8 mouse cellular contexts compared by ENCODE assay signal in the genomic region with DNA sequence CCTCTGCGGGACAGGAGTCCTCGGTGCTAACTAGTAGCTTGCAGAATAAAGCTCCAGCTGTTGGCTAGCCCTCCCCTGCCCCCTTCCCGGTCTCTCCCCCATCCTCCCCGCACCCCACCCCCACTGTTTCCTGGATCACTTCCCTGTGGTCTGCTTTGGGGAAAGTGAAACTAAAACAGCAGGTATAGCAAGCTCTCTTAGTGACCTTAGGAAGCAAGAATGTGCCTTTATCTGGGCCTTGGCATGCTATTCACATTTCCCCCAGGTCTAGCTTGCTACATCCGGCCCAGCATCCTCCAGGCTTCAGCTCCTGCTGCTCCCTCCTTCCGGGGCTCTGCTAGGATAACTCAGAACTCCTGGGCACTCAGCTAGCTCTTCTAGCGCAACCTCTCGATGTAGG. TPM values are rescaled to one million over a fixed set of nuclear protein-coding genes. Genes with fewer than 3 reads are reported as not detected.
DNase-seq lines count a peak whose midpoint lies in the region; ATAC-seq lines count a peak whose summit lies in the region.

No protein-coding gene starts in this region.

- no peak overlapping the region for H3K9ac ChIP-seq in hindbrain, embryonic 12.5 days
- H3K9ac ChIP-seq in hindbrain, embryonic 13.5 days, result no peak overlapping the region
- no peak overlapping the region for H3K9ac ChIP-seq in lung, embryonic 15.5 days

- peak; percentile 47 for DNase-seq in ZHBTc4 (ENCODE audit: low read depth, low spot score)
- no peak for DNase-seq in layer of hippocampus, postnatal 14 days (ENCODE audit: low spot score in 2 of 2)
- no peak for DNase-seq in c-Kit-positive CD71-positive TER-119-positive erythroid progenitor cells, embryonic 14.5 days (ENCODE audit: low spot score)
- DNase-seq in thymus, postnatal 10 days (ENCODE audit: low spot score in 2 of 2), result no peak

- no peak overlapping the region for H3K4me3 ChIP-seq in hindbrain, embryonic 12.5 days
- H3K4me3 ChIP-seq in hindbrain, embryonic 13.5 days, result no peak overlapping the region
- peak overlapping the region; percentile 19 for H3K4me3 ChIP-seq in lung, embryonic 15.5 days

- no peaks in the 10 kb centered on the region for H3K9me3 ChIP-seq in hindbrain, embryonic 12.5 days (replicated peaks)
- no peaks in the 10 kb centered on the region for H3K9me3 ChIP-seq in hindbrain, embryonic 13.5 days
- no peaks in the 10 kb centered on the region for H3K9me3 ChIP-seq in lung, embryonic 15.5 days

- H3K27ac ChIP-seq in hindbrain, embryonic 12.5 days, result peak overlapping the region; percentile 23; the same call in 1 of the 2 replicates
- no peak overlapping the region for H3K27ac ChIP-seq in hindbrain, embryonic 13.5 days
- no peak overlapping the region for H3K27ac ChIP-seq in lung, embryonic 15.5 days

- peaks cover 25% of the 10 kb centered on the region for H3K4me1 ChIP-seq in hindbrain, embryonic 12.5 days
- H3K4me1 ChIP-seq in hindbrain, embryonic 13.5 days (replicated peaks), result peaks cover 24% of the 10 kb centered on the region
- H3K4me1 ChIP-seq in lung, embryonic 15.5 days, result peaks cover 12% of the 10 kb centered on the region

- WGBS in hindbrain, embryonic 12.5 days, result 23% methylated on average over 8 of the region's 8 CpGs
- WGBS in hindbrain, embryonic 13.5 days, result 25% methylated on average over 8 of the region's 8 CpGs
- 9% methylated on average over 8 of the region's 8 CpGs for WGBS in lung, embryonic 15.5 days

- no peaks in the 10 kb centered on the region for H3K36me3 ChIP-seq in hindbrain, embryonic 12.5 days
- H3K36me3 ChIP-seq in hindbrain, embryonic 13.5 days, result no peaks in the 10 kb centered on the region
- H3K36me3 ChIP-seq in lung, embryonic 15.5 days, result no peaks in the 10 kb centered on the region

- H3K4me2 ChIP-seq in hindbrain, embryonic 12.5 days (replicated peaks), result peak overlapping the region; percentile 13; the same call in 1 of the 2 replicates
- no peak overlapping the region for H3K4me2 ChIP-seq in hindbrain, embryonic 13.5 days
- peak overlapping the region; percentile 44 for H3K4me2 ChIP-seq in lung, embryonic 15.5 days

- peaks cover 30% of the 10 kb centered on the region for H3K27me3 ChIP-seq in hindbrain, embryonic 12.5 days
- H3K27me3 ChIP-seq in hindbrain, embryonic 13.5 days, result peaks cover 48% of the 10 kb centered on the region
- peaks cover 15% of the 10 kb centered on the region for H3K27me3 ChIP-seq in lung, embryonic 15.5 days

- ATAC-seq in hindbrain, embryonic 12.5 days (ENCODE audit: low FRiP score), result no peak
- no peak for ATAC-seq in hindbrain, embryonic 13.5 days (ENCODE audit: low FRiP score)
- peak; percentile 28 for ATAC-seq in inflammation-experienced regulatory T-cells, adult 6 months
- 0 out of 2 replicates have a peak, but pooled peaks have one; percentile 28 for ATAC-seq in lung, embryonic 15.5 days (ENCODE audit: borderline replicate concordance, extremely low read depth, low FRiP score, low TSS enrichment)

RNA-seq across cellular contexts. Expression of gene Pou3f1, which starts 10.0 kb away (rescaled TPM):
- 24.2 and 24.4 TPM in 2 replicates for polyA plus RNA-seq in hindbrain, embryonic 12.5 days (2016; fragmentation: Nextera tagmentation; extraction: Ambion mirVana)
- 9.5 and 11.4 TPM in 2 replicates for polyA plus RNA-seq in hindbrain, embryonic 13.5 days (2015; fragmentation: Nextera tagmentation; extraction: Ambion mirVana)
- not detected for polyA plus RNA-seq in inflammation-experienced regulatory T-cells, adult 6 months (2017; shearing (Covaris generic))
- 0.06 and 0.14 TPM in 2 replicates for polyA plus RNA-seq in lung, embryonic 15.5 days (2015; fragmentation: Nextera tagmentation; extraction: Ambion mirVana)
- total RNA-seq in layer of hippocampus, postnatal 14 days (2021), result 10 to 100 TPM; 33.0 to 41.2 TPM

RNA-seq across cellular contexts. Expression of gene 3100002H09Rik, which starts 36.0 kb away (rescaled TPM):
- polyA plus RNA-seq in hindbrain, embryonic 12.5 days (2016; fragmentation: Nextera tagmentation; extraction: Ambion mirVana), result 0.75 and 1.0 TPM in 2 replicates
- 1.00 TPM in 1 of 2 replicates, not detected in the other for polyA plus RNA-seq in hindbrain, embryonic 13.5 days (2015; fragmentation: Nextera tagmentation; extraction: Ambion mirVana)
- polyA plus RNA-seq in inflammation-experienced regulatory T-cells, adult 6 months (2017; shearing (Covaris generic)), result not detected
- polyA plus RNA-seq in lung, embryonic 15.5 days (2015; fragmentation: Nextera tagmentation; extraction: Ambion mirVana), result not detected in 2 replicates
- total RNA-seq in layer of hippocampus, postnatal 14 days (2021), result under 1 TPM; 0.45 to 0.92 TPM

RNA-seq across cellular contexts. Expression of gene Utp11, which starts 46.8 kb away (rescaled TPM):
- 60.7 and 68.8 TPM in 2 replicates for polyA plus RNA-seq in hindbrain, embryonic 12.5 days (2016; fragmentation: Nextera tagmentation; extraction: Ambion mirVana)
- polyA plus RNA-seq in hindbrain, embryonic 13.5 days (2015; fragmentation: Nextera tagmentation; extraction: Ambion mirVana), result 45.1 and 47.9 TPM in 2 replicates
- polyA plus RNA-seq in inflammation-experienced regulatory T-cells, adult 6 months (2017; shearing (Covaris generic)), result 10 to 100 TPM; 84.4 to 92.4 (median 85.0) TPM
- polyA plus RNA-seq in lung, embryonic 15.5 days (2015; fragmentation: Nextera tagmentation; extraction: Ambion mirVana), result 57.7 and 60.8 TPM in 2 replicates
- total RNA-seq in layer of hippocampus, postnatal 14 days (2021), result 10 to 100 TPM; 15.5 to 17.5 TPM

RNA-seq across cellular contexts. Expression of gene Fhl3, which starts 53.9 kb away (rescaled TPM):
- polyA plus RNA-seq in hindbrain, embryonic 12.5 days (2016; fragmentation: Nextera tagmentation; extraction: Ambion mirVana), result 3.3 and 6.8 TPM in 2 replicates
- 2.7 and 2.9 TPM in 2 replicates for polyA plus RNA-seq in hindbrain, embryonic 13.5 days (2015; fragmentation: Nextera tagmentation; extraction: Ambion mirVana)
- polyA plus RNA-seq in inflammation-experienced regulatory T-cells, adult 6 months (2017; shearing (Covaris generic)), result 10 to 100 TPM in 2 of 3 experiments, 1 to 10 TPM in 1; 8.2 to 15.6 (median 13.5) TPM
- 5.3 and 9.3 TPM in 2 replicates for polyA plus RNA-seq in lung, embryonic 15.5 days (2015; fragmentation: Nextera tagmentation; extraction: Ambion mirVana)
- total RNA-seq in layer of hippocampus, postnatal 14 days (2021), result 1 to 10 TPM; 4.5 to 4.9 TPM

Comparison
In these comparisons a context has a peak if more than half of its experiments do, and no peak if none do; other contexts are left out.
1. ATAC-seq: peak in inflammation-experienced regulatory T-cells, adult 6 months (single experiment) and lung, embryonic 15.5 days (single experiment); none in hindbrain, embryonic 12.5 days (single experiment) and hindbrain, embryonic 13.5 days (single experiment).